Mouse (Mus musculus) MEL (cell line): Measurements from ENCODE around the gene Fmnl2.

Source experiments
- CHD1 ChIP-seq: IDR thresholded peaks from 2 replicates; pipeline ENCODE4 v1.6.1; 2012; ENCODE audit warnings: low read depth, mild to moderate bottlenecking, inconsistent platforms, low read length, improper control_type of control experiment
- CTCF ChIP-seq, 3 experiments: IDR thresholded peaks in 2 of 3; conservative IDR thresholded peaks in 1 of 3; 2 replicates each; pipeline ENCODE4 v1.5.1; 2011 to 2012; ENCODE audit warnings: low read length in 3 of 3, low read depth in 2 of 3, mild to moderate bottlenecking in 2 of 3, improper control_type of control experiment in 1 of 3, inconsistent platforms in 1 of 3, mixed read lengths in 1 of 3, moderate library complexity in 1 of 3; ENCODE audit not compliant: control insufficient read depth in 1 of 3, insufficient read depth in 1 of 3, poor library complexity in 1 of 3, severe bottlenecking in 1 of 3
- KAT2A ChIP-seq: conservative IDR thresholded peaks from 2 replicates; pipeline ENCODE4 v1.6.1; 2012; ENCODE audit warnings: low read depth, low read length, improper control_type of control experiment, inconsistent platforms
- MAX ChIP-seq: IDR thresholded peaks from 2 replicates; pipeline ENCODE4 v1.6.1; 2011; ENCODE audit warnings: low read length, improper control_type of control experiment
- POLR2A ChIP-seq, 2 experiments: IDR thresholded peaks; 2 replicates each; pipeline ENCODE4 v1.6.1; 2011 to 2012; ENCODE audit warnings: low read length in 2 of 2, mild to moderate bottlenecking in 2 of 2, control low read depth in 1 of 2, improper control_type of control experiment in 1 of 2, low read depth in 1 of 2, moderate library complexity in 1 of 2; ENCODE audit not compliant: control insufficient read depth in 1 of 2, insufficient read depth in 1 of 2, poor library complexity in 1 of 2
- USF2 ChIP-seq, 2 experiments: IDR thresholded peaks; 2 replicates each; pipeline ENCODE4 v1.6.1; 2011 to 2012; ENCODE audit warnings: improper control_type of control experiment in 2 of 2, low read length in 2 of 2, borderline replicate concordance in 1 of 2, inconsistent platforms in 1 of 2, low read depth in 1 of 2, mild to moderate bottlenecking in 1 of 2; ENCODE audit not compliant: insufficient read depth in 1 of 2
- ZC3H11A ChIP-seq: IDR thresholded peaks from 2 replicates; pipeline ENCODE4 v1.6.1; 2012; ENCODE audit warnings: low read depth, mild to moderate bottlenecking, inconsistent platforms, low read length, improper control_type of control experiment

DNA sequence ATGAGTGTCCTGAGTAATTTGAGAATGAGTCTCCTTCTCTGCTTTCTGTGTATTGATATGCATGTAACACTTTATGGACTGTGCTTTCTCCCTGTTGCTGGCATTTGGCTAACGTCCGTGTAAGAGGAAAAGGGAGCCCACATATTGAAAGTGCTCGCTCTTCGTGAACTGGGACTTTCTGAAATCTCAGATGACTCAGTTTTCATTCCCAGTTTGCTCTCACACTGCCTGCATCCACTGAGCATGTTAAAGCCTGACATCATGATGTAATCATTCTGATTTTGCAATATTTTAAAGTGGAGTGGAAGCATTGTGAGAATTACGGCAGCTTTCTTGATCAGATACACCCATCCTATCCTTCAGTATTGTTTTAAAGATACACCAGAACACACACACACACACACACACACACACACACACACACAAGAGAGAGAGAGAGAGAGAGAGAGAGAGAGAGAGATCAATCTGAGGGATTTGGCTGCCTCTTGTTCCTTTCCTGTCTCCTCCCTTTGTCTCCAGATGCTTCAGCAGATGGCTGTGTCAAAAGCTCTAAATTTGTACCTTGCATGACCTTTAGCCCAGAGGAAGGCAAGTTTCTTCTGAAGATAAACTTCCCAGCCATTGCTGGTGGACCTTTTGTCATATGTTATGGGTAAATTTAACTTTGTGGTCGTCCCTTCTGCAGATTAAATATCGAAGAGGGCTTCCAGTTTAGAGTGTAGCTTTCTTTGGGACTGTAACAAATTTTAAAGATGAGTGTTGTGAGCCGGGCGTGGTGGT lies 86.2 kb downstream of the Fmnl2 start:
- TF ChIP-seq CTCF (IDR thresholded peaks at IDR 0.05 in 2 of 3, conservative IDR thresholded peaks at IDR 0.05 in 1 of 3; ENCODE audit: control insufficient read depth in 1 of 3, insufficient read depth in 1 of 3, low read depth in 2 of 3, low read length in 3 of 3, poor library complexity in 1 of 3, severe bottlenecking in 1 of 3) = no peak
- TF ChIP-seq KAT2A = no peak
- no peak for TF ChIP-seq POLR2A (IDR thresholded peaks at IDR 0.05; ENCODE audit: control insufficient read depth in 1 of 2, insufficient read depth in 1 of 2, low read depth in 1 of 2, low read length in 2 of 2, poor library complexity in 1 of 2)
- TF ChIP-seq CHD1 = no peak
- no peak for TF ChIP-seq USF2 (IDR thresholded peaks at IDR 0.05; ENCODE audit: borderline replicate concordance in 1 of 2, insufficient read depth in 1 of 2, low read depth in 1 of 2, low read length in 2 of 2)
- no peak for TF ChIP-seq ZC3H11A
- no peak for TF ChIP-seq MAX
